Mouse (Mus musculus) urinary bladder, postnatal 10 days (tissue): ENCODE data around the gene 6330403K07Rik.
A peak's percentile ranks its signal among the peaks of the same experiment; 100 is the strongest.

Experiments
- DNase-seq: peaks from one replicate; pipeline ENCODE4 v3.0.0; 2022; ENCODE audit warnings: low spot score

6330403K07Rik gene

GRCm38 (mm10) chr11:70982557-70983228 is 50.6 kb downstream of the 6330403K07Rik start, which contains the start of gene C1qbp:
C1qbp (minus strand) TSS chr11:70983026.
- DNase-seq: peak; percentile 94

DNA sequence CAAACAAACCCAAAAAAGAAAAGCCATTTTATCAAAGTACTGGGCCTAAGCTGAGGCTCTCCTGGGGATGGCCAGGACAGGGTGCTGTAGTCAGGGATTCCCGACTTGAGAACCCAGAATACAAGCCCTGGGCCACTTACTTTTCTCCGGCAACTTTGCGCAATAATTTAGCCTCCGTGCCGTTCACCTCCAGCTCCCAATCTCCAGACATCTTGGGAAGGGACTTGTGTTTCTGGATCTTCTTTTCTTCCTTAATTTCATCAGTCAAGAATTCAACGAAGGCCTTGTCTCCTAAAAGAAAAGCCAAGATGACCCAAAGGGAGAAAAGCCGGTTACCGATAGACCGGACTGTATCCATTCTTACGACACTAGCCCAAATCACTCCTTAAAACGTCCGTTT is 51.3 kb downstream of the 6330403K07Rik start:
- DNase-seq: no peak
